Mouse (Mus musculus) embryonic fibroblast, embryonic 13.5 days (primary cell): Measurements from ENCODE around the gene Chga. TPM values are rescaled to one million over a fixed set of nuclear protein-coding genes. Genes with fewer than 3 reads are reported as not detected.

Source experiments
- H3K27ac ChIP-seq: 2 replicates; pipeline ENCODE4 v1.5.1; 2012; ENCODE audit warnings: low read length, control low read depth, inconsistent platforms; ENCODE audit not compliant: insufficient read depth
- H3K4me1 ChIP-seq: 2 replicates; pipeline ENCODE4 v1.6.1; 2011; ENCODE audit warnings: low read length; ENCODE audit not compliant: control insufficient read depth, insufficient read depth
- H3K4me3 ChIP-seq: 2 replicates; pipeline ENCODE4 v1.5.1; 2011; ENCODE audit warnings: mild to moderate bottlenecking, control low read depth, low read length; ENCODE audit not compliant: insufficient read depth
- CTCF ChIP-seq: IDR thresholded peaks from 2 replicates; pipeline ENCODE4 v1.5.1; 2011; ENCODE audit warnings: mild to moderate bottlenecking, control low read depth, low read length, moderate library complexity, borderline replicate concordance; ENCODE audit not compliant: insufficient read depth
- POLR2A ChIP-seq: IDR thresholded peaks from 2 replicates; pipeline ENCODE4 v1.6.1; 2011; ENCODE audit warnings: low read depth, mild to moderate bottlenecking, control low read depth, low read length, moderate library complexity
- polyA plus RNA-seq: library from polyadenylated mRNA; stranded (reverse); fragments of >200 nt; gene quantifications from 2 replicates; pipeline ENCODE4 v1.2.4, GENCODE M21; 2011; ENCODE audit warnings: low read depth; ENCODE audit not compliant: missing spikeins, insufficient read length

Gene Chga
- polyA plus RNA-seq: not detected in 2 replicates

- Histone ChIP-seq H3K27ac (no peak within 1 kb of the TSS), H3K4me3 (no peak within 1 kb of the TSS), H3K4me1 (no peaks in the 10 kb centered on the region)
- TF ChIP-seq CTCF (no peak), POLR2A (no peak)
Measured at GRCm38 (mm10) chr12:102554721-102555516, at the start of gene Chga. Gene Chga (plus strand): TSS chr12:102554969.

GRCm38 (mm10) chr12:102505131-102505713 is 49.5 kb upstream of the Chga start:
- Histone ChIP-seq H3K4me3 (no peak overlapping the region), H3K4me1 (no peaks in the 10 kb centered on the region), H3K27ac (no peak overlapping the region)
- no peak for TF ChIP-seq POLR2A
- TF ChIP-seq CTCF: no peak

GRCm38 (mm10) chr12:102505949-102506348 is 48.8 kb upstream of the Chga start:
- H3K4me3 ChIP-seq: no peak overlapping the region
- no peak overlapping the region for H3K27ac ChIP-seq
- no peak for TF ChIP-seq CTCF
- TF ChIP-seq POLR2A: no peak
- H3K4me1 ChIP-seq: no peaks in the 10 kb centered on the region

GRCm38 (mm10) chr12:102511363-102511762 is 43.4 kb upstream of the Chga start:
- no peak overlapping the region for H3K4me3 ChIP-seq
- no peak for TF ChIP-seq POLR2A
- no peak for TF ChIP-seq CTCF
- H3K27ac ChIP-seq: no peak overlapping the region
- H3K4me1 ChIP-seq: no peaks in the 10 kb centered on the region

GRCm38 (mm10) chr12:102514151-102514550 is 40.6 kb upstream of the Chga start:
- Histone ChIP-seq H3K27ac (no peak overlapping the region), H3K4me3 (no peak overlapping the region), H3K4me1 (no peaks in the 10 kb centered on the region)
- TF ChIP-seq POLR2A (no peak), CTCF (no peak)

- TF ChIP-seq POLR2A (no peak), CTCF (no peak)
- H3K4me1 ChIP-seq: no peaks in the 10 kb centered on the region
- H3K4me3 ChIP-seq: no peak overlapping the region
- H3K27ac ChIP-seq: no peak overlapping the region
Measured at GRCm38 (mm10) chr12:102514751-102515150, 40.0 kb upstream of the Chga start.

GRCm38 (mm10) chr12:102516151-102516550 is 38.6 kb upstream of the Chga start:
- Histone ChIP-seq H3K4me1 (no peaks in the 10 kb centered on the region), H3K4me3 (no peak overlapping the region), H3K27ac (no peak overlapping the region)
- TF ChIP-seq CTCF: no peak
- no peak for TF ChIP-seq POLR2A

GRCm38 (mm10) chr12:102517647-102518046 is 37.1 kb upstream of the Chga start:
- no peak overlapping the region for H3K27ac ChIP-seq

GRCm38 (mm10) chr12:102519929-102520720 is 34.6 kb upstream of the Chga start:
- Histone ChIP-seq H3K4me1 (no peaks in the 10 kb centered on the region), H3K4me3 (no peak overlapping the region), H3K27ac (no peak overlapping the region)
- no peak for TF ChIP-seq POLR2A
- TF ChIP-seq CTCF: no peak

More at GRCm38 (mm10) chr12:102517647-102518046, 37.1 kb upstream of the Chga start:
- TF ChIP-seq CTCF (no peak), POLR2A (no peak)
- H3K4me1 ChIP-seq: no peaks in the 10 kb centered on the region
- H3K4me3 ChIP-seq: no peak overlapping the region
